ENCODE assay signal across 7 mouse cellular contexts in genomic region chr12:30142085-30142484, GRCm38 (mm10). TPM values are rescaled to one million over a fixed set of nuclear protein-coding genes. Genes with fewer than 3 reads are reported as not detected.
A peak's percentile ranks its signal among the peaks of the same experiment; 100 is the strongest.
DNase-seq lines count a peak whose midpoint lies in the region; ATAC-seq and TF ChIP-seq lines count a peak whose summit lies in the region.

No protein-coding gene starts in this region.

- no peaks in the 10 kb centered on the region for H3K4me1 ChIP-seq in cortical plate, adult 2 months (ENCODE audit: control insufficient read depth, insufficient read depth, low read length)

- no peak for ATAC-seq in activated CD4-positive, CD25-positive, alpha-beta regulatory T cell, adult 4 months

- no peak overlapping the region for H3K27ac ChIP-seq in cortical plate, adult 2 months (ENCODE audit: insufficient read depth, low read length)

- no peak for TF ChIP-seq POLR2A in cortical plate, adult 2 months (IDR thresholded peaks at IDR 0.05; ENCODE audit: extremely low read depth, insufficient read depth, low read length)

- peak; percentile 55 for DNase-seq in layer of hippocampus, adult 11-12 months (ENCODE audit: low spot score)
- DNase-seq in layer of hippocampus, adult 9-10 months (ENCODE audit: low spot score), result no peak
- peak; percentile 47 for DNase-seq in ZHBTc4 (ENCODE audit: low read depth, low spot score)
- peak; percentile 10 for DNase-seq in left cerebral cortex, postnatal 4 days
- DNase-seq in T-cell, adult 2 months (ENCODE audit: low spot score), result no peak

- TF ChIP-seq CTCF in cortical plate, adult 2 months (IDR thresholded peaks at IDR 0.05; ENCODE audit: extremely low read depth, insufficient read depth, low read length), result peak; percentile 35

- no peak overlapping the region for H3K4me3 ChIP-seq in cortical plate, adult 2 months (ENCODE audit: insufficient read depth, low read length)

- intact Hi-C loops in left cerebral cortex, postnatal 4 days (cut with DNase I), result no loop called here

RNA-seq across cellular contexts. Expression of gene Tpo, which starts 9.7 kb away (rescaled TPM):
- polyA plus RNA-seq in cortical plate, adult 2 months (2012; rRNA removed), result 0.40 and 0.46 TPM in 2 replicates
- total RNA-seq in left cerebral cortex, postnatal 4 days (2021), result under 1 TPM; 0.52 to 0.81 TPM
- polyA plus RNA-seq in activated CD4-positive, CD25-positive, alpha-beta regulatory T cell, adult 4 months (2017; shearing (Covaris generic)), result not detected

Comparison
In these comparisons a context has a peak if more than half of its experiments do, and no peak if none do; other contexts are left out.
1. DNase-seq: peak in layer of hippocampus, adult 11-12 months (single experiment), ZHBTc4 (single experiment) and left cerebral cortex, postnatal 4 days (single experiment); none in layer of hippocampus, adult 9-10 months (single experiment) and T-cell, adult 2 months (single experiment).